Mouse (Mus musculus) neural tube, embryonic 14.5 days (tissue): ENCODE measurements around the gene Slc15a3. TPM values are rescaled to one million over a fixed set of nuclear protein-coding genes. Genes with fewer than 3 reads are reported as not detected.

Experiments used
- ATAC-seq: fragments of 200-750 bp; cut with Nextera tagmentation; 2 replicates; pipeline ENCODE4 v1.8.0; 2017; ENCODE audit warnings: low read depth, mild to moderate bottlenecking, moderate TSS enrichment, moderate library complexity
- H3K27ac ChIP-seq: fragments of 300-500 bp; sonication (generic); 2 replicates; pipeline ENCODE4 v1.5.1; 2014; ENCODE audit warnings: low read depth, mild to moderate bottlenecking, control low read depth, low read length, moderate library complexity, mixed read lengths
- H3K27me3 ChIP-seq: fragments of 300-500 bp; sonication (generic); 2 replicates; pipeline ENCODE4 v1.6.1; 2014; ENCODE audit warnings: low read length; ENCODE audit not compliant: control insufficient read depth, insufficient read depth
- H3K36me3 ChIP-seq: fragments of 300-500 bp; sonication (generic); 2 replicates; pipeline ENCODE4 v1.6.1; 2014; ENCODE audit warnings: low read length, mixed read lengths; ENCODE audit not compliant: control insufficient read depth, insufficient read depth
- H3K4me1 ChIP-seq: fragments of 300-500 bp; sonication (generic); 2 replicates; pipeline ENCODE4 v1.6.1; 2014; ENCODE audit warnings: low read length; ENCODE audit not compliant: control insufficient read depth, insufficient read depth
- H3K4me2 ChIP-seq: fragments of 300-500 bp; sonication (generic); 2 replicates; pipeline ENCODE4 v1.6.1; 2014; ENCODE audit warnings: mild to moderate bottlenecking, low read depth, low read length, control low read depth
- H3K4me3 ChIP-seq: fragments of 300-500 bp; sonication (generic); 2 replicates; pipeline ENCODE4 v1.5.1; 2014; ENCODE audit warnings: low read depth, low read length, control low read depth, mixed read lengths
- H3K9ac ChIP-seq: fragments of 300-500 bp; sonication (generic); replicated peaks from 2 replicates; pipeline ENCODE4 v1.6.1; 2014; ENCODE audit warnings: low read depth, mild to moderate bottlenecking, control low read depth, low read length, mixed read lengths
- H3K9me3 ChIP-seq: fragments of 300-500 bp; sonication (generic); 2 replicates; pipeline ENCODE4 v1.6.1; 2016; ENCODE audit warnings: low read length; ENCODE audit not compliant: control insufficient read depth
- WGBS: fragments of 180-500 bp; shearing (Covaris S2); extraction: QIAGEN DNeasy Blood & Tissue Kit; methylation state at CpG from one replicate; pipeline ENCODE4 v1.1.7; 2014; 5-methylcytosine and 5-hydroxymethylcytosine counted together
- polyA plus RNA-seq: library from polyadenylated mRNA; unstranded; fragments of >200 nt; fragmentation: Nextera tagmentation; extraction: Ambion mirVana; gene quantifications from 2 replicates; pipeline ENCODE4 v1.2.1, GENCODE M21; 2014

Gene Slc15a3
- polyA plus RNA-seq, 1 experiment from 2014 or later = 0.36 TPM

- Histone ChIP-seq H3K4me1 (no peaks in the 10 kb centered on the region), H3K9ac (no peak overlapping the region), H3K4me3 (no peak overlapping the region), H3K4me2 (no peak overlapping the region), H3K36me3 (peaks cover 38% of the 10 kb centered on the region), H3K27ac (no peak overlapping the region), H3K27me3 (no peaks in the 10 kb centered on the region), H3K9me3 (no peaks in the 10 kb centered on the region)
- WGBS = 91% methylated on average over 3 of the region's 3 CpGs
- ATAC-seq = no peak
Measured at GRCm38 (mm10) chr19:10855422-10855821, 15.9 kb downstream of the Slc15a3 start.

- H3K4me1 ChIP-seq = no peaks in the 10 kb centered on the region
- no peaks in the 10 kb centered on the region for H3K27me3 ChIP-seq
- H3K9ac ChIP-seq = no peak overlapping the region
- no peaks in the 10 kb centered on the region for H3K9me3 ChIP-seq
- peak; percentile 25; the same call in 1 of the 2 replicates for ATAC-seq
- H3K4me2 ChIP-seq = no peak overlapping the region
- H3K27ac ChIP-seq = no peak overlapping the region
- peaks cover 49% of the 10 kb centered on the region for H3K36me3 ChIP-seq
- 38% methylated on average over 2 of the region's 2 CpGs for WGBS
- no peak overlapping the region for H3K4me3 ChIP-seq
Measured at GRCm38 (mm10) chr19:10856520-10856919, 17.0 kb downstream of the Slc15a3 start.

- ATAC-seq = no peak
- no peaks in the 10 kb centered on the region for H3K27me3 ChIP-seq
- no peaks in the 10 kb centered on the region for H3K9me3 ChIP-seq
- 53% methylated on average over 21 of the region's 22 CpGs for WGBS
- no peak overlapping the region for H3K27ac ChIP-seq
- no peaks in the 10 kb centered on the region for H3K4me1 ChIP-seq
- H3K4me3 ChIP-seq = no peak overlapping the region
- no peak overlapping the region for H3K9ac ChIP-seq
- H3K36me3 ChIP-seq = peaks cover 83% of the 10 kb centered on the region
- no peak overlapping the region for H3K4me2 ChIP-seq
Measured at GRCm38 (mm10) chr19:10860072-10860497, 20.6 kb downstream of the Slc15a3 start.

- H3K4me1 ChIP-seq = peaks cover 14% of the 10 kb centered on the region; the same call in 1 of the 2 replicates
- 91% methylated on average over 13 of the region's 13 CpGs for WGBS
- H3K9ac ChIP-seq = no peak overlapping the region
- H3K4me2 ChIP-seq = no peak overlapping the region
- H3K36me3 ChIP-seq = peaks cover 51% of the 10 kb centered on the region
- H3K9me3 ChIP-seq = no peaks in the 10 kb centered on the region
- ATAC-seq = no peak
- H3K27ac ChIP-seq = no peak overlapping the region
- H3K4me3 ChIP-seq = no peak overlapping the region
- no peaks in the 10 kb centered on the region for H3K27me3 ChIP-seq
Measured at GRCm38 (mm10) chr19:10866351-10866750, 26.8 kb downstream of the Slc15a3 start.

- Histone ChIP-seq H3K4me3 (peak overlapping the region; percentile 88), H3K27ac (0 out of 2 replicates have a peak overlapping the region, but pooled peaks have one; percentile 28), H3K9ac (peak overlapping the region; percentile 96), H3K4me2 (peak overlapping the region; percentile 90), H3K9me3 (no peaks in the 10 kb centered on the region), H3K27me3 (no peaks in the 10 kb centered on the region), H3K4me1 (peaks cover 14% of the 10 kb centered on the region; the same call in 1 of the 2 replicates), H3K36me3 (peaks cover 48% of the 10 kb centered on the region)
- no peak for ATAC-seq
- WGBS = 37% methylated on average over 5 of the region's 5 CpGs
Measured at GRCm38 (mm10) chr19:10867946-10868622, 28.6 kb downstream of the Slc15a3 start.

GRCm38 (mm10) chr19:10868623-10869141 is 29.2 kb downstream of the Slc15a3 start:
- ATAC-seq = peak; percentile 39
- Histone ChIP-seq H3K36me3 (peaks cover 48% of the 10 kb centered on the region), H3K9ac (peak overlapping the region; percentile 96), H3K9me3 (no peaks in the 10 kb centered on the region), H3K4me3 (peak overlapping the region; percentile 88), H3K27ac (peak overlapping the region; percentile 92), H3K4me1 (peaks cover 14% of the 10 kb centered on the region; the same call in 1 of the 2 replicates), H3K4me2 (peak overlapping the region; percentile 90), H3K27me3 (no peaks in the 10 kb centered on the region)
- WGBS = 0% methylated on average over 17 of the region's 17 CpGs

GRCm38 (mm10) chr19:10869241-10869885 is 29.8 kb downstream of the Slc15a3 start:
- Histone ChIP-seq H3K9ac (peak overlapping the region; percentile 96), H3K27ac (peak overlapping the region; percentile 92), H3K4me1 (peaks cover 14% of the 10 kb centered on the region; the same call in 1 of the 2 replicates), H3K27me3 (no peaks in the 10 kb centered on the region), H3K4me2 (peak overlapping the region; percentile 90), H3K9me3 (no peaks in the 10 kb centered on the region), H3K36me3 (peaks cover 46% of the 10 kb centered on the region), H3K4me3 (peak overlapping the region; percentile 88)
- peak; percentile 96 for ATAC-seq
- WGBS = 0% methylated on average over 43 of the region's 43 CpGs

GRCm38 (mm10) chr19:10869886-10870527 is 30.5 kb downstream of the Slc15a3 start, which contains the start of gene Tmem132a:
Gene Tmem132a, minus strand, starts transcription at chr19:10869940.
- Histone ChIP-seq H3K27ac (peak within 1 kb of the TSS; percentile 92), H3K4me3 (peak within 1 kb of the TSS; percentile 88), H3K4me1 (peaks cover 14% of the 10 kb centered on the region; the same call in 1 of the 2 replicates), H3K27me3 (no peaks in the 10 kb centered on the region), H3K4me2 (peak within 1 kb of the TSS; percentile 90), H3K9me3 (no peaks in the 10 kb centered on the region), H3K9ac (peak within 1 kb of the TSS; percentile 96), H3K36me3 (peaks cover 40% of the 10 kb centered on the region)
- WGBS = 2% methylated on average over 8 of the region's 8 CpGs
- peak; percentile 38 for ATAC-seq
